Mouse (Mus musculus): ENCODE results near the gene St3gal3. TPM values are rescaled to one million over a fixed set of nuclear protein-coding genes. Genes with fewer than 3 reads are reported as not detected.

Gene St3gal3
- total and polyA plus RNA-seq, 3 experiments = 16.4 to 23.3 TPM; not detected in 1

DNA sequence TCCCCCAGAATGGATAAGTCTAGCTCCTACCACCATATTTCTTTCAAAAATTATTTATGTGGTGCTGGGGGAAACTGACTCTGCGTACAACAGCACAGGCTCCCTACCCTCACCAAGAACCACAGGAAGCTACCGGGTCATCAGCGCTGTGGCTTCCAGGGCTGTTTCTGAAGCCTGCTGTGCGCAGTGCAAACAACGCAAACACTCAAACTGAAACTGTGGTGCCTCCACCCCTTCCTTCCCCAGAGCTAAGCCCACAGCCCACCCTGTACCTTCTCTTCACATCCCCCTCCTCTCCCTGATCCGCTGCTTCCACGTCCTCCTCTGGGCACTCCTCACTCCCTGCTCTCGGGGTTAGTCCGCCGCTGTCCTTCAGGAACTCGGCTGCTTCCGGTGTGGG is 27.4 kb upstream of the St3gal3 start:
- no peak overlapping the region for H3K9ac ChIP-seq (ENCODE audit: control insufficient read depth, low read depth, low read length, poor library complexity, severe bottlenecking)

DNA sequence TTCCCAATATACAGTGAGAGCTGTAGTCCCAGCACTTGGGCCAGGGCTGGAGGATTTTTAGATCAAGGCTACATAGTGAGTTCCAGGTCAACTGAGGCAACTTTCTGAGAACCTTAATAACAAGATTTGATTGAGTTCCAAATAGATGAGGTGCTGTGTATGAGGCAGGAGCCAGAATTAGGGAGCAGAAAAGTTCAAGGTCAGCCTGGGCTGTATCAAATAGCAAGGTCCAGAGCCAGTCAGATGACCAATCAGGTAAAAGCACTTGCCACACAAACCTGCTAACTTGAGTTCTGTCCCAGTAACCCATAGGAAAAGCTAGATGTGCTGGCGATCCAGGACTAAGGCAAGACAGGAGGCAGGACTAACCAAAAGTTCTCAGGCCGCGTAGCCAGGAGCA is 23.0 kb upstream of the St3gal3 start:
- TF ChIP-seq MAFK (IDR thresholded peaks at IDR 0.05; ENCODE audit: borderline replicate concordance, low read depth, low read length) (no peak), ZNF384 (IDR thresholded peaks at IDR 0.05; ENCODE audit: low read depth, low read length) (no peak), MXI1 (IDR thresholded peaks at IDR 0.05; ENCODE audit: low read depth, low read length) (no peak), ZC3H11A (IDR thresholded peaks at IDR 0.05; ENCODE audit: low read depth, low read length) (no peak)
- no peak for DNase-seq (ENCODE audit: low read depth, low spot score)

More for the DNA sequence above, 27.4 kb upstream of the St3gal3 start:
- DNase-seq (ENCODE audit: low read depth, low spot score) = no peak
- peaks cover 0 to 22% of the 10 kb centered on the region in 2 experiments; a peak in 2 of 4 replicates for H3K36me3 ChIP-seq (ENCODE audit: control insufficient read depth in 1 of 2, insufficient read depth in 2 of 2, low read length in 2 of 2)
- H3K4me3 ChIP-seq (ENCODE audit: control insufficient read depth in 1 of 2, insufficient read depth in 1 of 2, low read depth in 2 of 2, low read length in 2 of 2) = no peak overlapping the region
- no peaks in the 10 kb centered on the region for H3K9me3 ChIP-seq (replicated peaks; ENCODE audit: insufficient read depth, low read length)
- no peaks in the 10 kb centered on the region for H3K79me2 ChIP-seq (ENCODE audit: control insufficient read depth, insufficient read depth, low read length, poor library complexity)
- H3K27me3 ChIP-seq (ENCODE audit: control insufficient read depth in 1 of 2, insufficient read depth in 2 of 2, low read length in 2 of 2) = no peaks in the 10 kb centered on the region
- no peaks in the 10 kb centered on the region for H3K4me1 ChIP-seq (ENCODE audit: control insufficient read depth in 1 of 2, insufficient read depth in 2 of 2, low read length in 2 of 2)
- TF ChIP-seq TCF12 (IDR thresholded peaks at IDR 0.05; ENCODE audit: low read depth, low read length) (no peak), USF1 (IDR thresholded peaks at IDR 0.05; ENCODE audit: low read depth, low read length) (no peak), BHLHE40 (IDR thresholded peaks at IDR 0.05; ENCODE audit: borderline replicate concordance, low read depth, low read length) (no peak)
- no peak overlapping the region for H3K27ac ChIP-seq (ENCODE audit: control insufficient read depth, low read depth, low read length)

DNA sequence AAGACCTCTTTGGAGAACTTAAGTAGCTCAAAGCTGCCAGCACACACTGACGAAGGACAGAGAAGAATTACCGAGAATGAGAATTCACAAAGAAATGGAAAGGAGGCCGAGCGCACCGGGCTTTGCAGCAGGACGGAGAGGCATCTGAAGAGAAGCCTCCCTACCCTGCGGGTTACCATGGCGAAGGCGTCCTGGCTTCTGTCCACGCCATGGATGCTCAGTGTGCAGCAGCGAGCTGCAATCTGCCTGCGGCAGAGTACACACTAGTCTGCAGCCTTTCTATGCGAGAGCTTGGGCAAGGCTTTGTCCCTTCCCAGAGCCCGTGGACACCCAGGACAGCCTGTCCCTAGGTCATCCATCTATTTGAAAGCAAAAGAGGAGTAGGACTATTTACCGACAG is 21.8 kb upstream of the St3gal3 start:
- TF ChIP-seq SIN3A (IDR thresholded peaks at IDR 0.05; ENCODE audit: low read length) (no peak), ETS1 (IDR thresholded peaks at IDR 0.05; ENCODE audit: low read depth, low read length) (no peak), MEF2A (IDR thresholded peaks at IDR 0.05; ENCODE audit: extremely low read depth, insufficient replicate concordance, low read depth, low read length, poor library complexity, severe bottlenecking) (no peak), MAZ (IDR thresholded peaks at IDR 0.05; ENCODE audit: low read depth, low read length) (no peak), MAX (IDR thresholded peaks at IDR 0.05; ENCODE audit: low read length) (no peak), CTCF (IDR thresholded peaks at IDR 0.05 in 2 of 3, conservative IDR thresholded peaks at IDR 0.05 in 1 of 3; ENCODE audit: control insufficient read depth in 1 of 3, insufficient read depth in 1 of 3, low read depth in 2 of 3, low read length in 3 of 3, poor library complexity in 1 of 3, severe bottlenecking in 1 of 3) (no peak), TAL1 (IDR thresholded peaks at IDR 0.05; ENCODE audit: low read length) (no peak), RCOR1 (IDR thresholded peaks at IDR 0.05; ENCODE audit: low read depth, low read length) (no peak), POLR2AphosphoS5 (IDR thresholded peaks at IDR 0.05; ENCODE audit: borderline replicate concordance, low read depth, low read length) (no peak), EP300 (IDR thresholded peaks at IDR 0.05; ENCODE audit: low read depth in 1 of 2, low read length in 2 of 2) (no peak), POLR2A (IDR thresholded peaks at IDR 0.05; ENCODE audit: control insufficient read depth in 1 of 2, insufficient read depth in 1 of 2, low read depth in 1 of 2, low read length in 2 of 2, poor library complexity in 1 of 2) (no peak), CHD1 (IDR thresholded peaks at IDR 0.05; ENCODE audit: low read depth, low read length) (no peak), POLR2AphosphoS2 (IDR thresholded peaks at IDR 0.05; ENCODE audit: low read length) (no peak), MYB (IDR thresholded peaks at IDR 0.05; ENCODE audit: low read depth, low read length) (no peak), CHD2 (IDR thresholded peaks at IDR 0.05; ENCODE audit: low read length) (no peak), NRF1 (IDR thresholded peaks at IDR 0.05; ENCODE audit: insufficient read depth, low read depth, low read length, poor library complexity, severe bottlenecking) (no peak), USF2 (IDR thresholded peaks at IDR 0.05; ENCODE audit: borderline replicate concordance in 1 of 2, insufficient read depth in 1 of 2, low read depth in 1 of 2, low read length in 2 of 2) (no peak), ZKSCAN1 (IDR thresholded peaks at IDR 0.05; ENCODE audit: low read depth, low read length) (no peak)
- Histone ChIP-seq H3K9me3 (replicated peaks; ENCODE audit: insufficient read depth, low read length) (no peaks in the 10 kb centered on the region), H3K27me3 (ENCODE audit: control insufficient read depth in 1 of 2, insufficient read depth in 2 of 2, low read length in 2 of 2) (no peaks in the 10 kb centered on the region), H3K79me2 (ENCODE audit: control insufficient read depth, insufficient read depth, low read length, poor library complexity) (no peaks in the 10 kb centered on the region), H3K36me3 (ENCODE audit: control insufficient read depth in 1 of 2, insufficient read depth in 2 of 2, low read length in 2 of 2) (peaks cover 15 to 16% of the 10 kb centered on the region in 2 experiments), H3K4me3 (ENCODE audit: control insufficient read depth in 1 of 2, insufficient read depth in 1 of 2, low read depth in 2 of 2, low read length in 2 of 2) (no peak overlapping the region), H3K27ac (ENCODE audit: control insufficient read depth, low read depth, low read length) (no peak overlapping the region), H3K4me1 (ENCODE audit: control insufficient read depth in 1 of 2, insufficient read depth in 2 of 2, low read length in 2 of 2) (peaks cover 8 to 25% of the 10 kb centered on the region in 2 experiments; a peak in 3 of 4 replicates), H3K9ac (ENCODE audit: control insufficient read depth, low read depth, low read length, poor library complexity, severe bottlenecking) (no peak overlapping the region)
- DNase-seq (ENCODE audit: low read depth, low spot score) = no peak

More for the DNA sequence above, 23.0 kb upstream of the St3gal3 start:
- H3K27ac ChIP-seq (ENCODE audit: control insufficient read depth, low read depth, low read length) = no peak overlapping the region
- H3K79me2 ChIP-seq (ENCODE audit: control insufficient read depth, insufficient read depth, low read length, poor library complexity) = no peaks in the 10 kb centered on the region
- no peak overlapping the region for H3K9ac ChIP-seq (ENCODE audit: control insufficient read depth, low read depth, low read length, poor library complexity, severe bottlenecking)
- H3K9me3 ChIP-seq (replicated peaks; ENCODE audit: insufficient read depth, low read length) = no peaks in the 10 kb centered on the region
- H3K4me1 ChIP-seq (ENCODE audit: control insufficient read depth in 1 of 2, insufficient read depth in 2 of 2, low read length in 2 of 2) = peaks cover 5 to 17% of the 10 kb centered on the region in 2 experiments; a peak in 3 of 4 replicates
- H3K27me3 ChIP-seq (ENCODE audit: control insufficient read depth in 1 of 2, insufficient read depth in 2 of 2, low read length in 2 of 2) = no peaks in the 10 kb centered on the region
- H3K4me3 ChIP-seq (ENCODE audit: control insufficient read depth in 1 of 2, insufficient read depth in 1 of 2, low read depth in 2 of 2, low read length in 2 of 2) = no peak overlapping the region
- H3K36me3 ChIP-seq (ENCODE audit: control insufficient read depth in 1 of 2, insufficient read depth in 2 of 2, low read length in 2 of 2) = peaks cover 10 to 16% of the 10 kb centered on the region in 2 experiments
